Mouse (Mus musculus) megakaryocyte, adult 5-6 weeks (primary cell): ENCODE results near the gene Dlg3. TPM values are rescaled to one million over a fixed set of nuclear protein-coding genes. Genes with fewer than 3 reads are reported as not detected.

Experiments used
- ATAC-seq: 2 replicates; pipeline ENCODE4 v1.8.0; 2016; ENCODE audit warnings: mild to moderate bottlenecking, inconsistent platforms; ENCODE audit not compliant: poor library complexity, severe bottlenecking
- total RNA-seq, 2 experiments: library from RNA; stranded (forward) in 1 of 2; stranded (reverse) in 1 of 2; fragments of 153-499, 151-499 nt in 1 of 2; fragments of 221-1000, 200-1000 nt in 1 of 2; gene quantifications; 2 replicates each; pipeline versions ENCODE4 v1.2.3 to v1.2.4; 2015 to 2017

Gene Dlg3
- total RNA-seq, 2 experiments from 2014 or later = 1.0 to 2.1 TPM

GRCm38 (mm10) chrX:100796741-100797090 is 29.2 kb downstream of the Dlg3 start:
- ATAC-seq = no peak

- ATAC-seq = no peak
These were observed 29.8 kb downstream of the Dlg3 start for GRCm38 (mm10) chrX:100797370-100797769.

GRCm38 (mm10) chrX:100797851-100798527 is 30.5 kb downstream of the Dlg3 start:
- no peak for ATAC-seq

GRCm38 (mm10) chrX:100800643-100801042 is 33.1 kb downstream of the Dlg3 start:
- ATAC-seq = no peak

GRCm38 (mm10) chrX:100802034-100802433 is 34.5 kb downstream of the Dlg3 start:
- no peak for ATAC-seq

- no peak for ATAC-seq
These were observed 43.6 kb downstream of the Dlg3 start for GRCm38 (mm10) chrX:100811129-100811528.

- no peak for ATAC-seq
These were observed 46.6 kb downstream of the Dlg3 start for GRCm38 (mm10) chrX:100814139-100814538.

GRCm38 (mm10) chrX:100815766-100816165 is 48.2 kb downstream of the Dlg3 start:
- no peak for ATAC-seq

GRCm38 (mm10) chrX:100818681-100819080 is 51.2 kb downstream of the Dlg3 start:
- no peak for ATAC-seq

GRCm38 (mm10) chrX:100821149-100821548 is 53.6 kb downstream of the Dlg3 start:
- no peak for ATAC-seq

GRCm38 (mm10) chrX:100825557-100825956 is 58.0 kb downstream of the Dlg3 start:
- ATAC-seq = no peak

- ATAC-seq = no peak
These were observed 65.3 kb downstream of the Dlg3 start for GRCm38 (mm10) chrX:100832806-100833205.

GRCm38 (mm10) chrX:100839211-100839610 is 71.7 kb downstream of the Dlg3 start:
- ATAC-seq = no peak

Other genes with a start within 250 kb of the Dlg3 start
- not detected in 2 replicates for gene Dgat2l6, start 242.9 kb upstream of the Dlg3 start, total RNA-seq (2015)
- gene Dgat2l6, start 242.9 kb upstream of the Dlg3 start, total RNA-seq (2017) = not detected in 2 replicates
- 0.46 TPM in 1 of 2 replicates, not detected in the other for gene Awat1, start 195.5 kb upstream of the Dlg3 start, total RNA-seq (2015)
- gene Awat1, start 195.5 kb upstream of the Dlg3 start, total RNA-seq (2017) = not detected in 2 replicates
- not detected in 2 replicates for gene P2ry4, start 172.9 kb upstream of the Dlg3 start, total RNA-seq (2015)
- not detected in 2 replicates for gene P2ry4, start 172.9 kb upstream of the Dlg3 start, total RNA-seq (2017)
- not detected in 2 replicates for gene Arr3, start 162.2 kb upstream of the Dlg3 start, total RNA-seq (2015)
- not detected in 2 replicates for gene Arr3, start 162.2 kb upstream of the Dlg3 start, total RNA-seq (2017)
- gene Kif4, start 142.0 kb upstream of the Dlg3 start, total RNA-seq (2015) = 32.2 and 40.1 TPM in 2 replicates
- gene Kif4, start 142.0 kb upstream of the Dlg3 start, total RNA-seq (2017) = 52.0 and 53.5 TPM in 2 replicates
- 48.4 and 60.2 TPM in 2 replicates for gene Pdzd11, start 141.2 kb upstream of the Dlg3 start, total RNA-seq (2015)
- 22.0 and 25.0 TPM in 2 replicates for gene Pdzd11, start 141.2 kb upstream of the Dlg3 start, total RNA-seq (2017)
- gene Gdpd2, start 37.8 kb upstream of the Dlg3 start, total RNA-seq (2015) = 1.2 and 4.7 TPM in 2 replicates
- 0.73 and 2.7 TPM in 2 replicates for gene Gdpd2, start 37.8 kb upstream of the Dlg3 start, total RNA-seq (2017)